In the genomic region with DNA sequence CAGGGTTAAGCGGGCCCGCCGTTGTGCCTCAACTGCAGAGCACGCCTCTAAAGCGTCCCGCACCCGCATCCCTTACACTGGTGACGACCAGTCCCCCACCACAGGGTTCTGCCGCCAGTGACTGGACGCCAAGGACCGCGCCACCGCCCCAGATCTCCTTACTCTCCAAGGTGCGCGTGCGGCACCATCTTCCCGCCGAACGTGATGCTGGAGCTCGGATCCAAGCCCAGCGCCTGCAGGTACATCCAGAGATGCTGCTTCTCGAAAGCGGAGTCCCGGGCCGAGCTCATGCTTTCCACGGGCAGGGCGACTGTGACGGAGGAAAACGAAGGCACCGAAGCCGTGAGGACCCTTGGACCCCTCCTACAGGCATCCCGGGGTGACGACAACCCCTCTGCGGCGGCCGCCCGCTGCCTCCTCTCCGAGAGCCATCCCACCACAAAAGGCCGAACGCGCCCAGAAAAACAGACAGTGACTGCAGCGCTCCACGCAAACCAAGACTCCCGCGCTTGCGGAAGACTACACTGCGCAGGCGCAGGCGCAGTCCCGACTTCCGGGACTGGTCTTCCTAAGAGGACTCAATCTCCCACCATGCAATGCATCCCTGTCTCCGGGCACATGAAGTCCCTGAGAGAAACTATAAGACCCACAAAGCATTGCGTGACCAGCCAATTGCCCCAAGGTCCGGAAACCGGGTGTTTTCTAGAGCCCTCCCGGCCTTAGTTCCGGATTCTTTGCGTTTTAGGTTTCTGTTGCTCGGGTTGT, we compare ENCODE assay signal across 8 mouse cellular contexts. TPM values are rescaled to one million over a fixed set of nuclear protein-coding genes. Genes with fewer than 3 reads are reported as not detected.
DNase-seq lines count a peak whose midpoint lies in the region; ATAC-seq and TF ChIP-seq lines count a peak whose summit lies in the region.

A gene (minus strand): TSS at position 532 of the 765 bp plus-strand sequence.

- intact Hi-C loops in heart, postnatal 10 days (cut with DNase I), result loop anchor here (2.0 to 5.0 kb wide), 2 partner anchors 35 to 41 kb away; no protein-coding TSS in a partner anchor

- 0 out of 2 replicates have a peak, but pooled peaks have one; percentile 12 for TF ChIP-seq EP300 in ES-Bruce4 (IDR thresholded peaks at IDR 0.05; ENCODE audit: insufficient read depth, low read depth, low read length)
- TF ChIP-seq EP300 in liver, postnatal 0 days (IDR thresholded peaks at IDR 0.05; ENCODE audit: low read depth), result 0 out of 2 replicates have a peak, but pooled peaks have one; percentile 43

- H3K27ac ChIP-seq in ES-Bruce4 (ENCODE audit: insufficient read depth, low read length), result no peak within 1 kb of the TSS
- peak within 1 kb of the TSS; percentile 66 for H3K27ac ChIP-seq in forebrain, embryonic 13.5 days
- peak within 1 kb of the TSS; percentile 86 for H3K27ac ChIP-seq in liver, postnatal 0 days (ENCODE audit: low read depth)
- peak within 1 kb of the TSS; percentile 71 for H3K27ac ChIP-seq in neural tube, embryonic 14.5 days (ENCODE audit: low read depth, low read length)

- H3K4me2 ChIP-seq in forebrain, embryonic 13.5 days, result peak within 1 kb of the TSS; percentile 91
- peak within 1 kb of the TSS; percentile 96 for H3K4me2 ChIP-seq in liver, postnatal 0 days (ENCODE audit: low read depth, low read length)
- peak within 1 kb of the TSS; percentile 97 for H3K4me2 ChIP-seq in neural tube, embryonic 14.5 days (ENCODE audit: low read depth, low read length)

- WGBS in forebrain, embryonic 13.5 days, result under 1% methylated on average over 59 of the region's 59 CpGs
- under 1% methylated on average over 59 of the region's 59 CpGs for WGBS in large intestine, adult 2 months
- WGBS in liver, postnatal 0 days (ENCODE audit: insufficient replicate concordance), result under 1% methylated on average over 56 of the region's 59 CpGs
- under 1% methylated on average over 59 of the region's 59 CpGs for WGBS in neural tube, embryonic 14.5 days

- peak; percentile 100 for ATAC-seq in cerebellum, adult (ENCODE audit: insufficient number of reproducible peaks, low FRiP score, low TSS enrichment)
- ATAC-seq in forebrain, embryonic 13.5 days, result peak; percentile 100
- ATAC-seq in liver, postnatal 0 days, result peak; percentile 100
- ATAC-seq in neural tube, embryonic 14.5 days (ENCODE audit: low read depth), result peak; percentile 100

- H3K9ac ChIP-seq in ES-Bruce4 (ENCODE audit: low read depth, poor library complexity, severe bottlenecking), result peak within 1 kb of the TSS; percentile 77
- H3K9ac ChIP-seq in forebrain, embryonic 13.5 days, result peak within 1 kb of the TSS; percentile 85
- H3K9ac ChIP-seq in liver, postnatal 0 days (replicated peaks), result peak within 1 kb of the TSS; percentile 91
- H3K9ac ChIP-seq in neural tube, embryonic 14.5 days (replicated peaks; ENCODE audit: low read depth, low read length), result peak within 1 kb of the TSS; percentile 67

- H3K9me3 ChIP-seq in ES-Bruce4 (replicated peaks; ENCODE audit: control insufficient read depth, insufficient read depth, low read length, poor library complexity, severe bottlenecking), result no peaks in the 10 kb centered on the region
- no peaks in the 10 kb centered on the region for H3K9me3 ChIP-seq in forebrain, embryonic 13.5 days (replicated peaks)
- no peaks in the 10 kb centered on the region for H3K9me3 ChIP-seq in liver, postnatal 0 days (ENCODE audit: low read length)
- no peaks in the 10 kb centered on the region for H3K9me3 ChIP-seq in neural tube, embryonic 14.5 days (ENCODE audit: control insufficient read depth, low read length)

- TF ChIP-seq POLR2A in ES-Bruce4 (IDR thresholded peaks at IDR 0.05; ENCODE audit: insufficient read depth, low read length), result peak; percentile 78

- H3K36me3 ChIP-seq in ES-Bruce4 (ENCODE audit: control insufficient read depth, insufficient read depth, low read length, poor library complexity, severe bottlenecking), result peaks cover 13% of the 10 kb centered on the region
- no peaks in the 10 kb centered on the region for H3K36me3 ChIP-seq in forebrain, embryonic 13.5 days (ENCODE audit: poor library complexity, severe bottlenecking)
- H3K36me3 ChIP-seq in liver, postnatal 0 days (replicated peaks; ENCODE audit: insufficient read depth, low read length), result peaks cover 6% of the 10 kb centered on the region; the same call in 1 of the 2 replicates
- H3K36me3 ChIP-seq in neural tube, embryonic 14.5 days (ENCODE audit: control insufficient read depth, insufficient read depth, low read length), result no peaks in the 10 kb centered on the region

- H3K4me3 ChIP-seq in ES-Bruce4 (ENCODE audit: low read depth, low read length), result peak within 1 kb of the TSS; percentile 96
- H3K4me3 ChIP-seq in forebrain, embryonic 13.5 days, result peak within 1 kb of the TSS; percentile 85
- peak within 1 kb of the TSS; percentile 97 for H3K4me3 ChIP-seq in liver, postnatal 0 days (ENCODE audit: low read depth, low read length)
- H3K4me3 ChIP-seq in neural tube, embryonic 14.5 days (ENCODE audit: low read depth, low read length), result peak within 1 kb of the TSS; percentile 77

- no peak for TF ChIP-seq CTCF in ES-Bruce4 (IDR thresholded peaks at IDR 0.05; ENCODE audit: low read depth, low read length)
- TF ChIP-seq CTCF in liver, postnatal 0 days (IDR thresholded peaks at IDR 0.05; ENCODE audit: low read depth), result 0 out of 2 replicates have a peak, but pooled peaks have one; percentile 8

- peak; percentile 93 for DNase-seq in heart, postnatal 10 days
- peak; percentile 95 for DNase-seq in large intestine, adult 2 months (ENCODE audit: low read depth, low spot score)
- DNase-seq in liver, postnatal 0 days, result peak; percentile 91
- peak; percentile 89 for DNase-seq in testis, postnatal 10 days (ENCODE audit: low spot score)

- H3K4me1 ChIP-seq in ES-Bruce4 (ENCODE audit: control insufficient read depth, insufficient read depth, low read length), result no peaks in the 10 kb centered on the region
- H3K4me1 ChIP-seq in forebrain, embryonic 13.5 days, result peaks cover 24% of the 10 kb centered on the region
- H3K4me1 ChIP-seq in liver, postnatal 0 days (ENCODE audit: insufficient read depth), result peaks cover 7% of the 10 kb centered on the region; the same call in 1 of the 2 replicates
- peaks cover 9% of the 10 kb centered on the region; the same call in 1 of the 2 replicates for H3K4me1 ChIP-seq in neural tube, embryonic 14.5 days (ENCODE audit: control insufficient read depth, insufficient read depth, low read length)

- no peaks in the 10 kb centered on the region for H3K27me3 ChIP-seq in ES-Bruce4 (ENCODE audit: control insufficient read depth, insufficient read depth, low read length, poor library complexity, severe bottlenecking)
- no peaks in the 10 kb centered on the region for H3K27me3 ChIP-seq in forebrain, embryonic 13.5 days
- no peaks in the 10 kb centered on the region for H3K27me3 ChIP-seq in liver, postnatal 0 days (ENCODE audit: insufficient read depth, low read length)
- no peaks in the 10 kb centered on the region for H3K27me3 ChIP-seq in neural tube, embryonic 14.5 days (ENCODE audit: control insufficient read depth, insufficient read depth, low read length)

RNA-seq across cellular contexts. Expression of the gene that starts here (rescaled TPM):
- polyA plus RNA-seq in ES-Bruce4 (2011; ENCODE audit: insufficient read depth, insufficient read length, low read depth, missing spikeins), result 50.0 and 55.6 TPM in 2 replicates
- 18.0 and 19.6 TPM in 2 replicates for polyA plus RNA-seq in forebrain, embryonic 13.5 days (2015; fragmentation: Nextera tagmentation; extraction: Ambion mirVana)
- 10 to 100 TPM in 1 of 2 experiments, 1 to 10 TPM in 1; 8.1 to 10.6 TPM for total RNA-seq in heart, postnatal 10 days (2021)
- 2.6 and 2.8 TPM in 2 replicates for polyA plus RNA-seq in large intestine, adult 2 months (2012; rRNA removed)
- 4.4 and 5.9 TPM in 2 replicates for polyA plus RNA-seq in liver, postnatal 0 days (2015; fragmentation: Nextera tagmentation; extraction: Ambion mirVana)
- 6.3 TPM in 2 replicates for polyA plus RNA-seq in neural tube, embryonic 14.5 days (2014; fragmentation: Nextera tagmentation; extraction: Ambion mirVana)
